Mouse (Mus musculus): Measurements from ENCODE around the gene Far2.

Far2 gene

GRCm38 (mm10) chr6:148218235-148219076, 171.4 kb downstream of the Far2 start:
- DNase-seq (ENCODE audit: low spot score): no peak

- no peak for DNase-seq (ENCODE audit: low spot score)
These were observed 175.6 kb downstream of the Far2 start for GRCm38 (mm10) chr6:148222686-148223085.

DNA sequence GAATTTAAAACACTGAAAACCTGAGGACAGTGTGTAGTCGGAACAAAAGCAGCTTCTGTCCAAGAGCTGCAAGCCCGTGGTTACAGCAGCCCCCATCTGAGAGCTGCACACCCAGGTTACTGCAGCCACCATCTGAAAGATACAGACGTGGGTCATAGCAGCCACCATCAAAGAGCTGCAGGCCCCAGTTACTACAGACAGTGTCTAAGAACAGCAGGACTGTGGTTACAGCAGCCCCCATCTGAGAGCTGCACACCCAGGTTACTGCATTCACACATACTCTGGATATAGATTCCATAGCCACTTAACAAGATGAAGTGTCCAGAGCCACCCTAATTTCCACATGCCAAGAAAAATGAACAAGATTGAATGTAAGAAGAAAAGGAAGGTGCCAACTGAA, 180.5 kb downstream of the Far2 start:
- no peak for DNase-seq (ENCODE audit: low spot score)
